Mouse (Mus musculus) heart, adult 2 months (tissue): ENCODE results near the gene Kpna6.

Source experiments
- CTCF ChIP-seq: fragments of 200-600 bp; IDR thresholded peaks from 2 replicates; pipeline ENCODE4 v1.8.1; 2022; ENCODE audit warnings: antibody characterized with exemption, mild to moderate bottlenecking, moderate library complexity
- EP300 ChIP-seq: fragments of 200-500 bp; IDR thresholded peaks from 2 replicates; pipeline ENCODE4 v1.6.1; 2011; ENCODE audit warnings: low read depth, low read length, control low read depth; ENCODE audit not compliant: insufficient read depth
- POLR2A ChIP-seq: fragments of 200-500 bp; IDR thresholded peaks from 2 replicates; pipeline ENCODE4 v1.6.1; 2011; ENCODE audit warnings: mild to moderate bottlenecking, low read depth, low read length, control low read depth; ENCODE audit not compliant: insufficient read depth

DNA sequence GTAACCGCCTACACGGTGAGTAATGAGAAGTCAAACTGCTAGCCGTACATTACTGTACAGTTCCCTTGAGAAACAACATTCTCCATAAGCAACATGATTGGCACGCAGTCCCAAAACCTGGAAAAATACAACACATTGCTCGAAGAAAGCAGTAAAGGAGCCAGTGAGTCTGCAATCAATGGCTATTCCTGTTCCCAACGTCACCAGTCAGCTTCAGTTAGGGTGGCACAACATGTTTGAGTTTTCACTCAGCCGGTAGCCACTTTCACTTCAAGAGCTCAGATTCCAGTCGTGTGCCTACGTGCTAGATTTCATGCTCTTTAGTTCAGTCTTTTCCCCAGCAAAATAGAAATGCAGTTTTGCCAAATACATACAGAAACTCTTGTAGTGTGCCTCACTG, 43.7 kb upstream of the Kpna6 start:
- TF ChIP-seq CTCF, result no peak
- TF ChIP-seq POLR2A, result no peak
- no peak for TF ChIP-seq EP300
